Mouse (Mus musculus): ENCODE results near the gene Cfap157. TPM values are rescaled to one million over a fixed set of nuclear protein-coding genes. Genes with fewer than 3 reads are reported as not detected.

The Cfap157 gene
- polyA plus RNA-seq, 1 experiment from 2014 or later: 1.3 TPM

GRCm38 (mm10) chr2:32775359-32776074 lies 8.7 kb downstream of the Cfap157 start, which contains the start of the genes Ttc16 and Ptrh1:
Gene Ttc16, minus strand, starts transcription at chr2:32775633.
Gene Ptrh1, plus strand, starts transcription at chr2:32775786.
- peak; percentile 98 for DNase-seq (ENCODE audit: low spot score)
- Histone ChIP-seq H3K9me3 (replicated peaks) (no peaks in the 10 kb centered on the region), H3K4me1 (peaks cover 31% of the 10 kb centered on the region), H3K27ac (peak within 1 kb of the TSS; percentile 79), H3K27me3 (ENCODE audit: low read depth, poor library complexity, severe bottlenecking) (peaks cover 13% of the 10 kb centered on the region), H3K4me3 (peak within 1 kb of the TSS; percentile 66), H3K36me3 (no peaks in the 10 kb centered on the region)
- under 1% methylated on average over 46 of the region's 46 CpGs for WGBS

GRCm38 (mm10) chr2:32772626-32773279 lies 11.5 kb downstream of the Cfap157 start:
- DNase-seq (ENCODE audit: low spot score): no peak
- H3K36me3 ChIP-seq: no peaks in the 10 kb centered on the region
- peaks cover 31% of the 10 kb centered on the region for H3K4me1 ChIP-seq
- H3K27ac ChIP-seq: no peak overlapping the region
- H3K4me3 ChIP-seq: no peak overlapping the region
- no peaks in the 10 kb centered on the region for H3K9me3 ChIP-seq (replicated peaks)
- peaks cover 13% of the 10 kb centered on the region for H3K27me3 ChIP-seq (ENCODE audit: low read depth, poor library complexity, severe bottlenecking)
- 84% methylated on average over 8 of the region's 8 CpGs for WGBS

DNA sequence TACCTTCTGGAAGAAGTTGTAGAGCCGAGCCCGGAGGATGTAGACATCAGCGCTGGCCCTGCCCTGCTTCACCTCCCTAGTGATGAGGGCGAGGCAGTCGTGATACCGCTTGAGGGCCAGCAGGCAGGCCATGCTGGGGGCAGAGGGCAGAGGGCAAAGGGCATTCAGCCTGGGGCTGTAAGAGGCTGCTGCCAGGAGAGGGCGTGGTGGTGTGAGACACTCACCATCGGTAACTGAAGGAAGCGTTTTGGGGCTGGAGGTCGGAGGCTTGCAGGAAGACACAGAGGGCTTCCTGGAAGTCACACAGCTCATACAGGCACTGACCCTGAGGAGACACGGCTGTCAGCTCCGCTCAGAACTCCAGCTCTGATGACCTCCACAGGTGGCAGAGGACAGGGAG lies 12.3 kb downstream of the Cfap157 start:
- no peak for DNase-seq (ENCODE audit: low spot score)
- Histone ChIP-seq H3K27me3 (ENCODE audit: low read depth, poor library complexity, severe bottlenecking) (peaks cover 9% of the 10 kb centered on the region), H3K36me3 (no peaks in the 10 kb centered on the region), H3K4me3 (no peak overlapping the region), H3K4me1 (peaks cover 35% of the 10 kb centered on the region), H3K27ac (no peak overlapping the region), H3K9me3 (replicated peaks) (no peaks in the 10 kb centered on the region)
- 29% methylated on average over 12 of the region's 12 CpGs for WGBS

- no peak overlapping the region for H3K4me3 ChIP-seq
- peaks cover 16% of the 10 kb centered on the region for H3K4me1 ChIP-seq
- no peak overlapping the region for H3K27ac ChIP-seq
- no peaks in the 10 kb centered on the region for H3K27me3 ChIP-seq (ENCODE audit: low read depth, poor library complexity, severe bottlenecking)
- no peaks in the 10 kb centered on the region for H3K9me3 ChIP-seq (replicated peaks)
- DNase-seq (ENCODE audit: low spot score): no peak
- H3K36me3 ChIP-seq: no peaks in the 10 kb centered on the region
- 89% methylated on average over 5 of the region's 5 CpGs for WGBS
Observed at GRCm38 (mm10) chr2:32769327-32770085, 14.7 kb downstream of the Cfap157 start.

DNA sequence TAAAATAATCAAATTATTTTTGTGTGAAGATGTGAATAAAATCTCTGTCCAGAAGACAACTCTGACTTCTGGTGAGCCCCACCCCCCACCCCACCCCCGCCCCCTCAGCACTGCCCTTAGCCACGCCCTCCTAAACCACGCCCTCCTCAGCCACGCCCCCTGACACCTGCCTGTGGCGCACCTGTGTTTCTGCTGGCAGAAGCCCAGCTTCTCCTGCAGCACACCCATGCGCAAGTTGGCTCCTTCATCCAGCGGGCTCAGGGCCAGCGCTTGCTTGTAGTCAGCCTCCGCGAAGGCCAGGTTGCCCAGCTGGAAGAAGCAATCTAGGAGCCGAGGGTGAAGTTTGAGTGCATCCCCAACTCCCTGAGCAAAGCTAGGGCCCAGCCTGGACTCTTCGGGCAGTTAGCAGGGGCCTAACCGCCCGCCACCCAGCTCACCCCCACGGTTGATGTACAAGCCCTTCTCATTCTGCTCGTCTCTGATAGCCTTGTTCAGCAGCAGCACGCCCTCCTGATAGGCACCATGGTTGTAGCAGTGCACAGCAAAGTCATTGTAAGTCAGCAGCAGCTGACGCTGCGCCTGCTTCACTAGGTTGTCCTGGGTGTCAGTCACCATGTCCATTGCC lies 15.5 kb downstream of the Cfap157 start:
- Histone ChIP-seq H3K4me3 (no peak overlapping the region), H3K4me1 (peaks cover 16% of the 10 kb centered on the region), H3K27ac (no peak overlapping the region), H3K36me3 (no peaks in the 10 kb centered on the region), H3K27me3 (ENCODE audit: low read depth, poor library complexity, severe bottlenecking) (no peaks in the 10 kb centered on the region), H3K9me3 (replicated peaks) (no peaks in the 10 kb centered on the region)
- WGBS: 46% methylated on average over 19 of the region's 19 CpGs
- DNase-seq (ENCODE audit: low spot score): no peak

- no peak overlapping the region for H3K4me3 ChIP-seq
- DNase-seq (ENCODE audit: low spot score): no peak
- no peaks in the 10 kb centered on the region for H3K9me3 ChIP-seq (replicated peaks)
- no peaks in the 10 kb centered on the region for H3K27me3 ChIP-seq (ENCODE audit: low read depth, poor library complexity, severe bottlenecking)
- peaks cover 10% of the 10 kb centered on the region for H3K36me3 ChIP-seq
- WGBS: 77% methylated on average over 12 of the region's 12 CpGs
- H3K27ac ChIP-seq: no peak overlapping the region
- peaks cover 16% of the 10 kb centered on the region for H3K4me1 ChIP-seq
Observed at GRCm38 (mm10) chr2:32767241-32767640, 17.0 kb downstream of the Cfap157 start.

- Histone ChIP-seq H3K36me3 (peaks cover 34% of the 10 kb centered on the region), H3K4me3 (no peak overlapping the region), H3K27me3 (ENCODE audit: low read depth, poor library complexity, severe bottlenecking) (no peaks in the 10 kb centered on the region), H3K9me3 (replicated peaks) (no peaks in the 10 kb centered on the region), H3K27ac (no peak overlapping the region), H3K4me1 (peaks cover 9% of the 10 kb centered on the region)
- DNase-seq (ENCODE audit: low spot score): no peak
- 83% methylated on average over 3 of the region's 3 CpGs for WGBS
Observed at GRCm38 (mm10) chr2:32763353-32763752, 20.9 kb downstream of the Cfap157 start.

GRCm38 (mm10) chr2:32761859-32762258 lies 22.4 kb downstream of the Cfap157 start:
- DNase-seq (ENCODE audit: low spot score): no peak
- Histone ChIP-seq H3K27ac (no peak overlapping the region), H3K36me3 (peaks cover 34% of the 10 kb centered on the region), H3K4me3 (no peak overlapping the region), H3K4me1 (peaks cover 12% of the 10 kb centered on the region; the same call in 1 of the 2 replicates), H3K9me3 (replicated peaks) (no peaks in the 10 kb centered on the region), H3K27me3 (ENCODE audit: low read depth, poor library complexity, severe bottlenecking) (no peaks in the 10 kb centered on the region)
- WGBS: 95% methylated on average over 4 of the region's 4 CpGs

- H3K36me3 ChIP-seq: peaks cover 34% of the 10 kb centered on the region
- H3K27me3 ChIP-seq (ENCODE audit: low read depth, poor library complexity, severe bottlenecking): no peaks in the 10 kb centered on the region
- H3K27ac ChIP-seq: no peak overlapping the region
- DNase-seq (ENCODE audit: low spot score): no peak
- no peak overlapping the region for H3K4me3 ChIP-seq
- no peaks in the 10 kb centered on the region for H3K9me3 ChIP-seq (replicated peaks)
- peaks cover 15% of the 10 kb centered on the region; the same call in 1 of the 2 replicates for H3K4me1 ChIP-seq
- 91% methylated on average over 14 of the region's 14 CpGs for WGBS
Observed at GRCm38 (mm10) chr2:32761361-32761760, 22.9 kb downstream of the Cfap157 start.

- H3K9me3 ChIP-seq (replicated peaks): no peaks in the 10 kb centered on the region
- DNase-seq (ENCODE audit: low spot score): no peak
- peaks cover 15% of the 10 kb centered on the region; the same call in 1 of the 2 replicates for H3K4me1 ChIP-seq
- H3K36me3 ChIP-seq: peaks cover 40% of the 10 kb centered on the region
- 86% methylated on average over 2 of the region's 2 CpGs for WGBS
- 0 out of 2 replicates have a peak, but pooled peaks cover 7% of the 10 kb centered on the region for H3K27me3 ChIP-seq (ENCODE audit: low read depth, poor library complexity, severe bottlenecking)
- no peak overlapping the region for H3K27ac ChIP-seq
- no peak overlapping the region for H3K4me3 ChIP-seq
Observed at GRCm38 (mm10) chr2:32759001-32759400, 25.2 kb downstream of the Cfap157 start.

- Histone ChIP-seq H3K36me3 (peaks cover 40% of the 10 kb centered on the region), H3K9me3 (replicated peaks) (no peaks in the 10 kb centered on the region), H3K27ac (no peak overlapping the region), H3K4me1 (peaks cover 15% of the 10 kb centered on the region; the same call in 1 of the 2 replicates), H3K4me3 (no peak overlapping the region), H3K27me3 (ENCODE audit: low read depth, poor library complexity, severe bottlenecking) (0 out of 2 replicates have a peak, but pooled peaks cover 7% of the 10 kb centered on the region)
- 71% methylated on average over 8 of the region's 8 CpGs for WGBS
- no peak for DNase-seq (ENCODE audit: low spot score)
Observed at GRCm38 (mm10) chr2:32758503-32758902, 25.7 kb downstream of the Cfap157 start.

DNA sequence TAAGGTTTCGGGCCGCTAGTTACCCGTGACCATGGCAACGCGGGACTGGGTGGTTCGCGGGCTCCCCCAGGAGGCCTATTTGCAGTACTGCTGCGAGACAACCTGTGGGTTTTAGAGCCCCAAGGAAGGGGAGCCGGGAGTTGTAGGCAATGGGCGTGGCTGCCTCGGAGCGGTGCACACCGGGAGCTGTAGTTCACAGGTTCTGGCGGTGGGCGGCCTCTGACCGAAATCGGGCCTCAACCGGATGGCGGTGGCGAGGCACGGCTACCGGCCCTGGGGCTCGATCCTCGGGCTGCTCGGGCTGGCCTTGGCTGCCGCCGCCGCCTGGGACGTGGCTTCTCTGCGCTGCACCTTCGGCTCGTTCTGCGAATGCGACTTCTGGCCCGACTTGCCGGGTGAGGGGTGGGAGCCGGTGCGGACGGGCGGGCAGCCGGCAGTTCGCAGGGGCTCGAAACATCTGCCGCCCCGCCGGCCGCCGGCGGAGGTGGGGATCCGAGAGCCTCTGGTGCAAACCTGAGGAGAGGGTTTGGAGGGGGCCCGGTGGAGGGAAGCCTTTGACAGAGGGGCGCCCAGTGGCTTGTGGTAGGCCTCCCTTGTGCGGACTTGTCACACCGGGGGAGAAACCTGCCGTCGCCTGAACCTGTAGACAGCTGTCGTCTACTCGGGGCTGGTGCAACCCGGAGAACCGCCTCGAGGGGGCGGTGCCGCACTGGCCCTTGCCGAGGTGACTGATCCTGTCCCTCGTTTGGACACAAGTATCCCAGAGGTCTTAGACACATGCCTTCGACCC lies 27.0 kb downstream of the Cfap157 start, which contains the start of gene Tor2a:
Gene Tor2a (plus strand): TSS at position 179 of the 790 bp plus-strand sequence.
- Histone ChIP-seq H3K36me3 (peaks cover 41% of the 10 kb centered on the region), H3K27me3 (ENCODE audit: low read depth, poor library complexity, severe bottlenecking) (peaks cover 15% of the 10 kb centered on the region), H3K4me1 (peaks cover 18% of the 10 kb centered on the region; the same call in 1 of the 2 replicates), H3K4me3 (peak within 1 kb of the TSS; percentile 68), H3K9me3 (replicated peaks) (no peaks in the 10 kb centered on the region), H3K27ac (peak within 1 kb of the TSS; percentile 95)
- under 1% methylated on average over 66 of the region's 66 CpGs for WGBS
- DNase-seq (ENCODE audit: low spot score): peak; percentile 95
